ENCODE assay signal across 9 mouse cellular contexts in the genomic region with DNA sequence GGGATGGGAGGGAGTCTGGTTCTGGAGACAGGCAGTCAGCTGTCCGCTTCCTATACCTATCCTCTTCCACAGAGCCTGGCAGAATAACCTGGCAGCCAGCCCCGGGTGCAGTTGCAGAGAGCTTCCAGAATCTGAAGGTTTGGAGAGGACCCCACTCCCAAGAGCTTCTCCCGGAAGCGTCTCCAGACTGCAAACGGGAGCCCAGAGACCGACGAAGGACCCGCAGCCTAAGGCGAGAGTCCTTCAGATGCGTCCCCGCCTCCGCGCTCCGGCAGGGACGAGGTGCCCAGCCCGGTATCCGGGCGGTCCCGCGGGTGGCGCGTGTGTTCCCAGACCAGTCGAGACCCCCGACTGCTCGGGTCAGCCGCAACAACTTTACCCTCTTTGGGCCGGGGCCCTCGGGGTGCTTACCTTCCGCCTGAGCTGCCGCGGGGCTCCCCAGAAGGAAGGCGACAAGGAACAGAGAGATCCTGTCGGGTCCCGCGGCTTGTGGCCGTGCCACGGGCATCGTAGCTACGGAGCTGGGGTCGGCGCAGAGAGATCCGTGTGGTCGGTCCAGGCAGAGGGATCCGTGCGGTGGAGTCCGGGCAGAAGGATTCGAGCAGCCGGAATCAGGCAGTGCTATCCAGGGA. TPM values are rescaled to one million over a fixed set of nuclear protein-coding genes. Genes with fewer than 3 reads are reported as not detected.
DNase-seq lines count a peak whose midpoint lies in the region; ATAC-seq lines count a peak whose summit lies in the region.
"Had no signal": no experiment of that assay in that cellular context is flagged by ENCODE, and none has a peak within 500 bp of the region (broad histone marks: within the 10 kb centered on the region; RNA-seq: fewer than 3 reads in every experiment).

No protein-coding gene starts in this region.

- peak overlapping the region; percentile 31 for H3K4me3 ChIP-seq in lung, embryonic 15.5 days
- peak overlapping the region; percentile 35 for H3K4me3 ChIP-seq in intestine, embryonic 15.5 days (replicated peaks)
- peak overlapping the region; percentile 53 for H3K4me3 ChIP-seq in neural tube, embryonic 12.5 days

- H3K27ac ChIP-seq in lung, embryonic 15.5 days: no peak overlapping the region
- no peak overlapping the region for H3K27ac ChIP-seq in intestine, embryonic 15.5 days
- peak overlapping the region; percentile 37; the same call in 1 of the 2 replicates for H3K27ac ChIP-seq in neural tube, embryonic 12.5 days
- H3K27ac ChIP-seq: macrophage had no signal

- no peaks in the 10 kb centered on the region for H3K36me3 ChIP-seq in lung, embryonic 15.5 days
- no peaks in the 10 kb centered on the region for H3K36me3 ChIP-seq in intestine, embryonic 15.5 days
- no peaks in the 10 kb centered on the region for H3K36me3 ChIP-seq in neural tube, embryonic 12.5 days

- H3K9ac ChIP-seq in lung, embryonic 15.5 days: no peak overlapping the region
- H3K9ac ChIP-seq in intestine, embryonic 15.5 days: peak overlapping the region; percentile 27; the same call in 1 of the 2 replicates
- H3K9ac ChIP-seq in neural tube, embryonic 12.5 days: peak overlapping the region; percentile 73

- H3K4me1 ChIP-seq in lung, embryonic 15.5 days: peaks cover 19% of the 10 kb centered on the region
- H3K4me1 ChIP-seq in intestine, embryonic 15.5 days (replicated peaks): peaks cover 18% of the 10 kb centered on the region
- peaks cover 32% of the 10 kb centered on the region for H3K4me1 ChIP-seq in neural tube, embryonic 12.5 days

- H3K27me3 ChIP-seq in lung, embryonic 15.5 days: peaks cover 61% of the 10 kb centered on the region
- peaks cover 45% of the 10 kb centered on the region for H3K27me3 ChIP-seq in intestine, embryonic 15.5 days (replicated peaks)
- H3K27me3 ChIP-seq in neural tube, embryonic 12.5 days (replicated peaks): peaks cover 37% of the 10 kb centered on the region

- no peaks in the 10 kb centered on the region for H3K9me3 ChIP-seq in lung, embryonic 15.5 days
- no peaks in the 10 kb centered on the region for H3K9me3 ChIP-seq in intestine, embryonic 15.5 days
- 0 out of 2 replicates have a peak, but pooled peaks cover 4% of the 10 kb centered on the region for H3K9me3 ChIP-seq in neural tube, embryonic 12.5 days

- 0 out of 2 replicates have a peak, but pooled peaks have one; percentile 10 for ATAC-seq in lung, embryonic 15.5 days (ENCODE audit: borderline replicate concordance, extremely low read depth, low FRiP score, low TSS enrichment)
- peak; percentile 19; the same call in 1 of the 2 replicates for ATAC-seq in intestine, embryonic 15.5 days
- ATAC-seq in neural tube, embryonic 12.5 days (ENCODE audit: low FRiP score, low read depth): peak; percentile 18

- WGBS in lung, embryonic 15.5 days: under 1% methylated on average over 48 of the region's 48 CpGs
- under 1% methylated on average over 48 of the region's 48 CpGs for WGBS in intestine, embryonic 15.5 days
- under 1% methylated on average over 48 of the region's 48 CpGs for WGBS in neural tube, embryonic 12.5 days

- peak overlapping the region; percentile 59 for H3K4me2 ChIP-seq in lung, embryonic 15.5 days
- peak overlapping the region; percentile 71 for H3K4me2 ChIP-seq in intestine, embryonic 15.5 days (replicated peaks)
- peak overlapping the region; percentile 82 for H3K4me2 ChIP-seq in neural tube, embryonic 12.5 days (replicated peaks)

- peak; percentile 41 for DNase-seq in embryo, embryonic 11 days
- DNase-seq in embryo, embryonic 10.5 days (ENCODE audit: low spot score): no peak
- DNase-seq in lung, postnatal 36 days: no peak
- DNase-seq in spleen, postnatal 4 days (ENCODE audit: low spot score in 2 of 2): no peak
- DNase-seq in thymus, adult 18-20 months: no peak

RNA-seq across cellular contexts. Expression of gene Sez6l, which starts 0.5 kb away (rescaled TPM):
- 0.21 and 0.37 TPM in 2 replicates for polyA plus RNA-seq in lung, embryonic 15.5 days (2015; fragmentation: Nextera tagmentation; extraction: Ambion mirVana)
- polyA plus RNA-seq in intestine, embryonic 15.5 days (2015; fragmentation: Nextera tagmentation; extraction: Ambion mirVana): 1.8 and 2.0 TPM in 2 replicates
- 12.0 and 13.0 TPM in 2 replicates for polyA plus RNA-seq in neural tube, embryonic 12.5 days (2016; fragmentation: Nextera tagmentation; extraction: Ambion mirVana)
- polyA plus RNA-seq: macrophage had no signal
